Mouse (Mus musculus): ENCODE results near the gene Sdccag8. TPM values are rescaled to one million over a fixed set of nuclear protein-coding genes. Genes with fewer than 3 reads are reported as not detected.

Gene Sdccag8
- polyA plus RNA-seq, 1 experiment, result 4.0 TPM

- Histone ChIP-seq H3K27ac (ENCODE audit: insufficient read depth, low read length) (no peak overlapping the region), H3K27me3 (ENCODE audit: control insufficient read depth, insufficient read depth, low read length) (no peaks in the 10 kb centered on the region)
- TF ChIP-seq CTCF (IDR thresholded peaks at IDR 0.05; ENCODE audit: extremely low read depth, insufficient read depth, insufficient read length, insufficient replicate concordance) (no peak), POLR2A (IDR thresholded peaks at IDR 0.05; ENCODE audit: low read depth, low read length) (no peak)
Observed at GRCm38 (mm10) chr1:176880943-176881342, 66.5 kb downstream of the Sdccag8 start.

GRCm38 (mm10) chr1:176885207-176885933, 70.9 kb downstream of the Sdccag8 start:
- no peaks in the 10 kb centered on the region for H3K27me3 ChIP-seq (ENCODE audit: control insufficient read depth, insufficient read depth, low read length)
- H3K4me1 ChIP-seq (ENCODE audit: control insufficient read depth, insufficient read depth, insufficient read length), result no peaks in the 10 kb centered on the region
- no peak overlapping the region for H3K27ac ChIP-seq (ENCODE audit: insufficient read depth, low read length)
- TF ChIP-seq CTCF (IDR thresholded peaks at IDR 0.05; ENCODE audit: extremely low read depth, insufficient read depth, insufficient read length, insufficient replicate concordance), result no peak
- no peak for TF ChIP-seq POLR2A (IDR thresholded peaks at IDR 0.05; ENCODE audit: low read depth, low read length)
- DNase-seq (ENCODE audit: low read depth in 1 of 2, low spot score in 2 of 2), result no peak
- 95% methylated on average over 17 of the region's 17 CpGs for WGBS
- H3K36me3 ChIP-seq (ENCODE audit: control insufficient read depth, insufficient read depth, low read length), result peaks cover 6% of the 10 kb centered on the region; the same call in 1 of the 2 replicates
- no peak overlapping the region for H3K4me3 ChIP-seq (ENCODE audit: extremely low read depth, insufficient read depth, insufficient read length)

More at GRCm38 (mm10) chr1:176880943-176881342, 66.5 kb downstream of the Sdccag8 start:
- Histone ChIP-seq H3K4me1 (ENCODE audit: control insufficient read depth, insufficient read depth, insufficient read length) (no peaks in the 10 kb centered on the region), H3K36me3 (ENCODE audit: control insufficient read depth, insufficient read depth, low read length) (peaks cover 11% of the 10 kb centered on the region), H3K4me3 (ENCODE audit: extremely low read depth, insufficient read depth, insufficient read length) (no peak overlapping the region)
- no peak for DNase-seq (ENCODE audit: low read depth in 1 of 2, low spot score in 2 of 2)
- 94% methylated on average over 6 of the region's 6 CpGs for WGBS

- WGBS, result 92% methylated on average over 5 of the region's 5 CpGs
- H3K27ac ChIP-seq (ENCODE audit: insufficient read depth, low read length), result no peak overlapping the region
- H3K27me3 ChIP-seq (ENCODE audit: control insufficient read depth, insufficient read depth, low read length), result no peaks in the 10 kb centered on the region
- TF ChIP-seq CTCF (IDR thresholded peaks at IDR 0.05; ENCODE audit: extremely low read depth, insufficient read depth, insufficient read length, insufficient replicate concordance) (no peak), POLR2A (IDR thresholded peaks at IDR 0.05; ENCODE audit: low read depth, low read length) (no peak)
- no peak for DNase-seq (ENCODE audit: low read depth in 1 of 2, low spot score in 2 of 2)
- no peak overlapping the region for H3K4me3 ChIP-seq (ENCODE audit: extremely low read depth, insufficient read depth, insufficient read length)
- no peaks in the 10 kb centered on the region for H3K4me1 ChIP-seq (ENCODE audit: control insufficient read depth, insufficient read depth, insufficient read length)
- peaks cover 4% of the 10 kb centered on the region; the same call in 1 of the 2 replicates for H3K36me3 ChIP-seq (ENCODE audit: control insufficient read depth, insufficient read depth, low read length)
Observed at GRCm38 (mm10) chr1:176886002-176886401, 71.5 kb downstream of the Sdccag8 start.

- Histone ChIP-seq H3K4me3 (ENCODE audit: extremely low read depth, insufficient read depth, insufficient read length) (no peak overlapping the region), H3K27me3 (ENCODE audit: control insufficient read depth, insufficient read depth, low read length) (no peaks in the 10 kb centered on the region), H3K27ac (ENCODE audit: insufficient read depth, low read length) (no peak overlapping the region), H3K36me3 (ENCODE audit: control insufficient read depth, insufficient read depth, low read length) (peaks cover 1% of the 10 kb centered on the region; the same call in 1 of the 2 replicates), H3K4me1 (ENCODE audit: control insufficient read depth, insufficient read depth, insufficient read length) (no peaks in the 10 kb centered on the region)
- no peak for TF ChIP-seq CTCF (IDR thresholded peaks at IDR 0.05; ENCODE audit: extremely low read depth, insufficient read depth, insufficient read length, insufficient replicate concordance)
- no peak for TF ChIP-seq POLR2A (IDR thresholded peaks at IDR 0.05; ENCODE audit: low read depth, low read length)
- no peak for DNase-seq (ENCODE audit: low read depth in 1 of 2, low spot score in 2 of 2)
- WGBS, result 89% methylated on average over 6 of the region's 6 CpGs
Observed at GRCm38 (mm10) chr1:176903741-176904140, 89.3 kb downstream of the Sdccag8 start.

- no peak overlapping the region for H3K27ac ChIP-seq (ENCODE audit: insufficient read depth, low read length)
- no peak for DNase-seq (ENCODE audit: low read depth in 1 of 2, low spot score in 2 of 2)
- H3K36me3 ChIP-seq (ENCODE audit: control insufficient read depth, insufficient read depth, low read length), result peaks cover 3% of the 10 kb centered on the region; the same call in 1 of the 2 replicates
- H3K4me1 ChIP-seq (ENCODE audit: control insufficient read depth, insufficient read depth, insufficient read length), result no peaks in the 10 kb centered on the region
- H3K4me3 ChIP-seq (ENCODE audit: extremely low read depth, insufficient read depth, insufficient read length), result no peak overlapping the region
- TF ChIP-seq POLR2A (IDR thresholded peaks at IDR 0.05; ENCODE audit: low read depth, low read length) (no peak), CTCF (IDR thresholded peaks at IDR 0.05; ENCODE audit: extremely low read depth, insufficient read depth, insufficient read length, insufficient replicate concordance) (no peak)
- 92% methylated on average over 2 of the region's 2 CpGs for WGBS
- no peaks in the 10 kb centered on the region for H3K27me3 ChIP-seq (ENCODE audit: control insufficient read depth, insufficient read depth, low read length)
Observed at GRCm38 (mm10) chr1:176915946-176916345, 101.5 kb downstream of the Sdccag8 start.

GRCm38 (mm10) chr1:176919486-176919885, 105.0 kb downstream of the Sdccag8 start:
- no peak overlapping the region for H3K27ac ChIP-seq (ENCODE audit: insufficient read depth, low read length)
- WGBS, result 95% methylated on average over 12 of the region's 12 CpGs

GRCm38 (mm10) chr1:176922842-176923241, 108.4 kb downstream of the Sdccag8 start:
- DNase-seq (ENCODE audit: low read depth in 1 of 2, low spot score in 2 of 2), result no peak
- 97% methylated on average over 5 of the region's 5 CpGs for WGBS
- H3K4me3 ChIP-seq (ENCODE audit: extremely low read depth, insufficient read depth, insufficient read length), result no peak overlapping the region
- no peak overlapping the region for H3K27ac ChIP-seq (ENCODE audit: insufficient read depth, low read length)
- no peaks in the 10 kb centered on the region for H3K4me1 ChIP-seq (ENCODE audit: control insufficient read depth, insufficient read depth, insufficient read length)
- H3K36me3 ChIP-seq (ENCODE audit: control insufficient read depth, insufficient read depth, low read length), result peaks cover 8% of the 10 kb centered on the region
- no peak for TF ChIP-seq POLR2A (IDR thresholded peaks at IDR 0.05; ENCODE audit: low read depth, low read length)
- TF ChIP-seq CTCF (IDR thresholded peaks at IDR 0.05; ENCODE audit: extremely low read depth, insufficient read depth, insufficient read length, insufficient replicate concordance), result no peak
- H3K27me3 ChIP-seq (ENCODE audit: control insufficient read depth, insufficient read depth, low read length), result no peaks in the 10 kb centered on the region

More at GRCm38 (mm10) chr1:176919486-176919885, 105.0 kb downstream of the Sdccag8 start:
- H3K27me3 ChIP-seq (ENCODE audit: control insufficient read depth, insufficient read depth, low read length), result no peaks in the 10 kb centered on the region
- H3K4me3 ChIP-seq (ENCODE audit: extremely low read depth, insufficient read depth, insufficient read length), result no peak overlapping the region
- TF ChIP-seq CTCF (IDR thresholded peaks at IDR 0.05; ENCODE audit: extremely low read depth, insufficient read depth, insufficient read length, insufficient replicate concordance) (no peak), POLR2A (IDR thresholded peaks at IDR 0.05; ENCODE audit: low read depth, low read length) (no peak)
- DNase-seq (ENCODE audit: low read depth in 1 of 2, low spot score in 2 of 2), result no peak
- H3K36me3 ChIP-seq (ENCODE audit: control insufficient read depth, insufficient read depth, low read length), result peaks cover 8% of the 10 kb centered on the region
- H3K4me1 ChIP-seq (ENCODE audit: control insufficient read depth, insufficient read depth, insufficient read length), result no peaks in the 10 kb centered on the region
